Mouse (Mus musculus): ENCODE results near the gene Ppp1r9a. TPM values are rescaled to one million over a fixed set of nuclear protein-coding genes. Genes with fewer than 3 reads are reported as not detected.

The Ppp1r9a gene
- total RNA-seq, 2 experiments from 2014 or later = 0.38 to 4.0 TPM

- no peak for ATAC-seq (replicated peaks; ENCODE audit: low FRiP score, poor library complexity, severe bottlenecking)
Observed at GRCm38 (mm10) chr6:4949701-4950100, 47.0 kb downstream of the Ppp1r9a start.

GRCm38 (mm10) chr6:4953028-4953719 is 50.5 kb downstream of the Ppp1r9a start:
- ATAC-seq (replicated peaks; ENCODE audit: low FRiP score, poor library complexity, severe bottlenecking) = no peak

GRCm38 (mm10) chr6:4956651-4957050 is 53.9 kb downstream of the Ppp1r9a start:
- ATAC-seq (replicated peaks; ENCODE audit: low FRiP score, poor library complexity, severe bottlenecking) = no peak

GRCm38 (mm10) chr6:4962197-4962596 is 59.5 kb downstream of the Ppp1r9a start:
- ATAC-seq (replicated peaks; ENCODE audit: low FRiP score, poor library complexity, severe bottlenecking) = no peak

GRCm38 (mm10) chr6:4963049-4963448 is 60.3 kb downstream of the Ppp1r9a start:
- ATAC-seq (replicated peaks; ENCODE audit: low FRiP score, poor library complexity, severe bottlenecking) = no peak

GRCm38 (mm10) chr6:4967236-4967635 is 64.5 kb downstream of the Ppp1r9a start:
- ATAC-seq (replicated peaks; ENCODE audit: low FRiP score, poor library complexity, severe bottlenecking) = no peak

GRCm38 (mm10) chr6:4971229-4971628 is 68.5 kb downstream of the Ppp1r9a start:
- no peak for ATAC-seq (replicated peaks; ENCODE audit: low FRiP score, poor library complexity, severe bottlenecking)

- no peak for ATAC-seq (replicated peaks; ENCODE audit: low FRiP score, poor library complexity, severe bottlenecking)
Observed at GRCm38 (mm10) chr6:4972808-4973207, 70.1 kb downstream of the Ppp1r9a start.

- no peak for ATAC-seq (replicated peaks; ENCODE audit: low FRiP score, poor library complexity, severe bottlenecking)
Observed at GRCm38 (mm10) chr6:4973337-4973736, 70.6 kb downstream of the Ppp1r9a start.

- no peak for ATAC-seq (replicated peaks; ENCODE audit: low FRiP score, poor library complexity, severe bottlenecking)
Observed at GRCm38 (mm10) chr6:4977515-4977914, 74.8 kb downstream of the Ppp1r9a start.

GRCm38 (mm10) chr6:4978249-4978648 is 75.5 kb downstream of the Ppp1r9a start:
- no peak for ATAC-seq (replicated peaks; ENCODE audit: low FRiP score, poor library complexity, severe bottlenecking)

- no peak for ATAC-seq (replicated peaks; ENCODE audit: low FRiP score, poor library complexity, severe bottlenecking)
Observed at GRCm38 (mm10) chr6:4978897-4979296, 76.2 kb downstream of the Ppp1r9a start.

GRCm38 (mm10) chr6:4980113-4980512 is 77.4 kb downstream of the Ppp1r9a start:
- no peak for ATAC-seq (replicated peaks; ENCODE audit: low FRiP score, poor library complexity, severe bottlenecking)

GRCm38 (mm10) chr6:4982686-4983162 is 80.0 kb downstream of the Ppp1r9a start:
- no peak for ATAC-seq (replicated peaks; ENCODE audit: low FRiP score, poor library complexity, severe bottlenecking)

GRCm38 (mm10) chr6:4985668-4986067 is 83.0 kb downstream of the Ppp1r9a start:
- ATAC-seq (replicated peaks; ENCODE audit: low FRiP score, poor library complexity, severe bottlenecking) = no peak

- ATAC-seq (replicated peaks; ENCODE audit: low FRiP score, poor library complexity, severe bottlenecking) = no peak
Observed at GRCm38 (mm10) chr6:4987084-4987483, 84.4 kb downstream of the Ppp1r9a start.

- no peak for ATAC-seq (replicated peaks; ENCODE audit: low FRiP score, poor library complexity, severe bottlenecking)
Observed at GRCm38 (mm10) chr6:4988688-4989087, 86.0 kb downstream of the Ppp1r9a start.

GRCm38 (mm10) chr6:4992308-4992707 is 89.6 kb downstream of the Ppp1r9a start:
- no peak for ATAC-seq (replicated peaks; ENCODE audit: low FRiP score, poor library complexity, severe bottlenecking)

GRCm38 (mm10) chr6:4993600-4994160 is 91.0 kb downstream of the Ppp1r9a start:
- no peak for ATAC-seq (replicated peaks; ENCODE audit: low FRiP score, poor library complexity, severe bottlenecking)

- no peak for ATAC-seq (replicated peaks; ENCODE audit: low FRiP score, poor library complexity, severe bottlenecking)
Observed at GRCm38 (mm10) chr6:4994161-4994919, 91.6 kb downstream of the Ppp1r9a start.

GRCm38 (mm10) chr6:4997599-4997998 is 94.9 kb downstream of the Ppp1r9a start:
- ATAC-seq (replicated peaks; ENCODE audit: low FRiP score, poor library complexity, severe bottlenecking) = no peak

Measured in erythroblast, adult 5-6 weeks (primary cell).